Mouse (Mus musculus) left cerebral cortex, postnatal 4 days (tissue): ENCODE measurements around the gene C130032M10Rik. TPM values are rescaled to one million over a fixed set of nuclear protein-coding genes. Genes with fewer than 3 reads are reported as not detected.

Experiments used
- total RNA-seq, 2 experiments: library from RNA; stranded (reverse); gene quantifications; 2 replicates each; pipeline ENCODE4 v1.2.3; 2021

The C130032M10Rik gene
- total RNA-seq, 2 experiments from 2014 or later = not detected

Other genes starting within 250 kb of the C130032M10Rik start
- gene Bcl2a1c, start 185.6 kb upstream of the C130032M10Rik start, total RNA-seq = not detected
- 10 to 100 TPM; 13.6 to 18.3 TPM for gene Crtap, start 125.0 kb upstream of the C130032M10Rik start, total RNA-seq
- 10 to 100 TPM; 26.7 to 30.3 TPM for gene Glb1, start 114.6 kb upstream of the C130032M10Rik start, total RNA-seq
- gene Tmppe, start 114.6 kb upstream of the C130032M10Rik start, total RNA-seq = 10 to 100 TPM; 11.1 to 11.4 TPM
- gene Ccr4, start 10.8 kb upstream of the C130032M10Rik start, total RNA-seq = not detected
- under 1 TPM; 0.06 to 0.14 TPM for gene Trim71, start 48.7 kb downstream of the C130032M10Rik start, total RNA-seq
- 10 to 100 TPM; 48.4 to 53.1 TPM for gene Cnot10, start 124.5 kb downstream of the C130032M10Rik start, total RNA-seq
- 100 to 1,000 TPM; 121 to 128 TPM for gene Dync1li1, start 173.1 kb downstream of the C130032M10Rik start, total RNA-seq
- gene Cmtm6, start 215.4 kb downstream of the C130032M10Rik start, total RNA-seq = 10 to 100 TPM; 19.6 to 20.6 TPM